Mouse (Mus musculus) heart, adult 2 months (tissue): ENCODE measurements around the gene Qrfp.

Experiments used
- CTCF ChIP-seq: fragments of 200-600 bp; IDR thresholded peaks from 2 replicates; pipeline ENCODE4 v1.8.1; 2022; ENCODE audit warnings: antibody characterized with exemption, mild to moderate bottlenecking, moderate library complexity
- EP300 ChIP-seq: fragments of 200-500 bp; IDR thresholded peaks from 2 replicates; pipeline ENCODE4 v1.6.1; 2011; ENCODE audit warnings: low read depth, low read length, control low read depth; ENCODE audit not compliant: insufficient read depth
- POLR2A ChIP-seq: fragments of 200-500 bp; IDR thresholded peaks from 2 replicates; pipeline ENCODE4 v1.6.1; 2011; ENCODE audit warnings: mild to moderate bottlenecking, low read depth, low read length, control low read depth; ENCODE audit not compliant: insufficient read depth

GRCm38 (mm10) chr2:31814699-31815098, 4.3 kb upstream of the Qrfp start:
- TF ChIP-seq POLR2A (no peak), CTCF (no peak), EP300 (no peak)
